Mouse (Mus musculus): ENCODE results near the gene Fgfr4. TPM values are rescaled to one million over a fixed set of nuclear protein-coding genes. Genes with fewer than 3 reads are reported as not detected.
A peak's percentile ranks its signal among the peaks of the same experiment; 100 is the strongest.

The Fgfr4 gene
- polyA plus RNA-seq, 1 experiment from 2014 or later = 0.35 TPM

DNA sequence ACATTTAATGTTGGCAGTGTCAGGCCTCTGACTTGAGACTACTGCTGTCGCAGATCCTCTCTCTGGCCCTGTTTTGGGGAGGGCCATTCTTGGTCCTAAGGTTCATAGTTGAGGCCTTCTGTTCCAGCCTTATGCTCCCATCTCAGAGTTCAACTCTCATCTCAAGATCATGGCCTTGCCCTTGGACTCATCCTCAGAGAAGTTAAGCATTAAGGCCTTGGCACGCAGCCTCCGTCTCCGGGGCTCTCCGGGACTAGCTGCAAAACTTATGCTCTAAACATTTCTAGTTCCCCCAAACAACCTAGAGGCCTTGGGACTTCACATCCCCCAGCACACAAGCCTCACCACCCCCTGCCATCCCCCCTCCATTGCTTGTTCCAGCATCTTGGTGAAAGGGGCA, 15.8 kb downstream of the Fgfr4 start:
- 92% methylated on average over 5 of the region's 5 CpGs for WGBS
- Histone ChIP-seq H3K9me3 (ENCODE audit: control insufficient read depth, low read length) (no peaks in the 10 kb centered on the region), H3K4me1 (ENCODE audit: control insufficient read depth, insufficient read depth, low read length) (0 out of 2 replicates have a peak, but pooled peaks cover 7% of the 10 kb centered on the region), H3K36me3 (ENCODE audit: control insufficient read depth, insufficient read depth, low read length) (no peaks in the 10 kb centered on the region), H3K9ac (replicated peaks; ENCODE audit: low read depth, low read length) (no peak overlapping the region), H3K4me3 (ENCODE audit: low read depth, low read length) (no peak overlapping the region), H3K27me3 (ENCODE audit: control insufficient read depth, insufficient read depth, low read length) (no peaks in the 10 kb centered on the region), H3K27ac (ENCODE audit: low read depth, low read length) (no peak overlapping the region), H3K4me2 (ENCODE audit: low read depth, low read length) (no peak overlapping the region)
- ATAC-seq (ENCODE audit: low read depth) = no peak

DNA sequence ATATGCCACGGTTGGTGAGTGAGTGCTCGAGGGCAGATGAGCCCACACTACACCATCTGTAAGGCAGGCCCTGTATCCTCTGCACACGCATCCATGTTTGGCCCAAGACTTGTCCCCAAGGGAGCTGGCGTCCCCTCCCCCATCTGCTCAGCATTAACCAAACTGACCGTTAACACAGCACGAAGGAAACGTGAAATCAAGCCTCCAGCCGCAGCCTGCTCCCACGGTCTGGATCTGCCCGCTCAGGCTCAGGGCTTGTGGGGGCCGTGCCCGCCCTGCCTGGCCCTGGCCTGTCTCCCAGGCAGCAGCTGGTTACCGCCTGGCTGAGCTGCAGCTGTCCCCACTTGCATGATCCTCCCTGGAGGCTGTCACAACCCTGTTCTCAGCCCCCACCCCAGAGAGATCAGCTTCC, 16.5 kb downstream of the Fgfr4 start:
- no peaks in the 10 kb centered on the region for H3K36me3 ChIP-seq (ENCODE audit: control insufficient read depth, insufficient read depth, low read length)
- ATAC-seq (ENCODE audit: low read depth) = peak; percentile 78
- H3K4me2 ChIP-seq (ENCODE audit: low read depth, low read length) = no peak overlapping the region
- no peak overlapping the region for H3K4me3 ChIP-seq (ENCODE audit: low read depth, low read length)
- no peaks in the 10 kb centered on the region for H3K9me3 ChIP-seq (ENCODE audit: control insufficient read depth, low read length)
- 24% methylated on average over 13 of the region's 13 CpGs for WGBS
- H3K4me1 ChIP-seq (ENCODE audit: control insufficient read depth, insufficient read depth, low read length) = 0 out of 2 replicates have a peak, but pooled peaks cover 7% of the 10 kb centered on the region
- no peaks in the 10 kb centered on the region for H3K27me3 ChIP-seq (ENCODE audit: control insufficient read depth, insufficient read depth, low read length)
- H3K27ac ChIP-seq (ENCODE audit: low read depth, low read length) = no peak overlapping the region; the same call in none of the 2 replicates
- H3K9ac ChIP-seq (replicated peaks; ENCODE audit: low read depth, low read length) = no peak overlapping the region

DNA sequence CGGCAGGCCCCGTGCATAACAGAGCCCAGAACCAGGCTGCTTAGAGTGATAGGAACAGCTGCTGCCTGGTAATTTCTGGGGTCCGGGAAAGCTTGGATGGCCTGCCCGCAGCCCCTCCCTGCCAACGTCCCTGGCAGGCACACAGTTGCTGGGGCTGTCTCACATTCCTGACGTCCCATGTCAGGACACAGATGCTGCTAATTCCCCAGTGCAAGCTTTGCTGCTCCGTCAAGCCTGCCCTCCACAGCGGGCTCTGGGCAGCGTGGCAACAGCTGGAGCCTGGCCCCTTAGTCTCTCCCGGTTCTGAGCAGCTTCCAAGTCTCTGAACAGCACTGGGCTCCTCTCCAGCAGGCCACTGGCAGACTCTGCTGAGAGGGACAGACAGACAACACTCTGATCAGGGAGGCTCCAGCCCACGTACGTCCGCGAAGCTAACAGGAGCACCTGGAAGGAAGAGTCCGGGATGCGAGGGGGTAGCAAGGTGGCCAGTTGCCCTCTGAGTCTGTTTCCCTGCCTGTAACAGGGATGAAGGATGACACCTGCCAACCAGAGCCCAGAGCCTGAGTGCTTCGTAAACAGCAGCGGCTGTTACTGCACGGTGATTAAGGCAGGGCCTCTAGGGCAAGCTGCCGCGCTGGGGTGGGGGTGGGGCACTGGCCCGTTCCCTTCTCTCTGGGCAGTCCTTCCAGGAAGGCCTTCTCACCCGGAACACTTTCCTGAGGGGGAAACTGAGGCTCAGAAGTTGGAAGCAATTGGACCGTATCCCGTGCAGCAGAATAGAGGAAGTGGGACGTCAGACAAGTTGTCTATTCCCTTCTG, 19.3 kb downstream of the Fgfr4 start:
- no peak overlapping the region for H3K9ac ChIP-seq (replicated peaks; ENCODE audit: low read depth, low read length)
- peak overlapping the region; percentile 63; the same call in 1 of the 2 replicates for H3K27ac ChIP-seq (ENCODE audit: low read depth, low read length)
- no peaks in the 10 kb centered on the region for H3K36me3 ChIP-seq (ENCODE audit: control insufficient read depth, insufficient read depth, low read length)
- peak; percentile 77 for ATAC-seq (ENCODE audit: low read depth)
- no peak overlapping the region for H3K4me3 ChIP-seq (ENCODE audit: low read depth, low read length)
- 0 out of 2 replicates have a peak, but pooled peaks cover 7% of the 10 kb centered on the region for H3K4me1 ChIP-seq (ENCODE audit: control insufficient read depth, insufficient read depth, low read length)
- H3K9me3 ChIP-seq (ENCODE audit: control insufficient read depth, low read length) = no peaks in the 10 kb centered on the region
- no peaks in the 10 kb centered on the region for H3K27me3 ChIP-seq (ENCODE audit: control insufficient read depth, insufficient read depth, low read length)
- WGBS = 10% methylated on average over 26 of the region's 26 CpGs
- H3K4me2 ChIP-seq (ENCODE audit: low read depth, low read length) = peak overlapping the region; percentile 7; the same call in 1 of the 2 replicates

DNA sequence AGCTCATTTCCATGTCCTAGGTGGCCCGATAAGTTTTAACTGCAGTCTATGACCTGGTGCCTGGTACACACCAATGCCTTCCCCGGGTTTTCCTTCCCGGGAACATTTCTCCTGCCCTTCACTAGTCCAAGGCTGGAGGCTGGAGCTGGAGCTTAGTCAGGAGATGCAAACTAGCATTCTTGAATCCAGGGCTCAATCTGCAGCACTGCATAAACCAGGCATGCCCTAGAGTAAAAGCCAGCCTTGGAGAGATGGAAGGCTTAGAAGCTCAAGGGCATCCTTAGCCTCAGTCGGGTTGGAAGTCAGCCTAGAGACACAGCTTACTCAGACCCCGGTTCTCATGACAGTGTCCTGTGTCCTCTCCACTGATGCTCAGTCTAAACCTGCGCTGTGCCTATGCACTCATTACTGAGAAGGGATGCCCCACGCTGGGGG, 19.9 kb downstream of the Fgfr4 start:
- Histone ChIP-seq H3K9me3 (ENCODE audit: control insufficient read depth, low read length) (no peaks in the 10 kb centered on the region), H3K4me2 (ENCODE audit: low read depth, low read length) (no peak overlapping the region), H3K27me3 (ENCODE audit: control insufficient read depth, insufficient read depth, low read length) (no peaks in the 10 kb centered on the region), H3K27ac (ENCODE audit: low read depth, low read length) (peak overlapping the region; percentile 63; the same call in 1 of the 2 replicates), H3K4me1 (ENCODE audit: control insufficient read depth, insufficient read depth, low read length) (0 out of 2 replicates have a peak, but pooled peaks cover 7% of the 10 kb centered on the region), H3K4me3 (ENCODE audit: low read depth, low read length) (no peak overlapping the region), H3K36me3 (ENCODE audit: control insufficient read depth, insufficient read depth, low read length) (no peaks in the 10 kb centered on the region), H3K9ac (replicated peaks; ENCODE audit: low read depth, low read length) (no peak overlapping the region)
- ATAC-seq (ENCODE audit: low read depth) = no peak
- 45% methylated on average over 7 of the region's 7 CpGs for WGBS

DNA sequence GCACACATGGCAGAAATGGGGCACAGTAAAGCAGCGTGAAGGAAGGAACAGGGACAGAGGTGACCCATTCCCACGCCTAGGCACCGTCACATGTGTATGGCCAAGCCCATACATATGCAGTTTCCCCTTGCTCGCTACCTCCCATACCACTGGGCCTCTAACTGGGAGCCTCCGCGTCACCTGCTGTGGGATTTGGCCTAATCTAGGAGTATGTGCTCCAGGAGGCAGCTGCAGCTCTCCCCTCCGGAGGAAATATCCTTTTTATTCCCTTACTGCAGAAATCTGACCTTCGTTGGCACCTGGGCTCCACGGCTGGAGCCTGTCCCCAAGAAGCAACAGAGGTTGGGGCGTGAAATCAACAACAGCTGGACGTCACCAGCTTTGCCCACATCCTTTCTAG, 21.9 kb downstream of the Fgfr4 start:
- Histone ChIP-seq H3K4me2 (ENCODE audit: low read depth, low read length) (no peak overlapping the region), H3K27me3 (ENCODE audit: control insufficient read depth, insufficient read depth, low read length) (no peaks in the 10 kb centered on the region), H3K9ac (replicated peaks; ENCODE audit: low read depth, low read length) (no peak overlapping the region), H3K4me1 (ENCODE audit: control insufficient read depth, insufficient read depth, low read length) (no peaks in the 10 kb centered on the region), H3K9me3 (ENCODE audit: control insufficient read depth, low read length) (no peaks in the 10 kb centered on the region), H3K36me3 (ENCODE audit: control insufficient read depth, insufficient read depth, low read length) (no peaks in the 10 kb centered on the region), H3K4me3 (ENCODE audit: low read depth, low read length) (no peak overlapping the region), H3K27ac (ENCODE audit: low read depth, low read length) (no peak overlapping the region)
- no peak for ATAC-seq (ENCODE audit: low read depth)
- WGBS = 79% methylated on average over 11 of the region's 11 CpGs

DNA sequence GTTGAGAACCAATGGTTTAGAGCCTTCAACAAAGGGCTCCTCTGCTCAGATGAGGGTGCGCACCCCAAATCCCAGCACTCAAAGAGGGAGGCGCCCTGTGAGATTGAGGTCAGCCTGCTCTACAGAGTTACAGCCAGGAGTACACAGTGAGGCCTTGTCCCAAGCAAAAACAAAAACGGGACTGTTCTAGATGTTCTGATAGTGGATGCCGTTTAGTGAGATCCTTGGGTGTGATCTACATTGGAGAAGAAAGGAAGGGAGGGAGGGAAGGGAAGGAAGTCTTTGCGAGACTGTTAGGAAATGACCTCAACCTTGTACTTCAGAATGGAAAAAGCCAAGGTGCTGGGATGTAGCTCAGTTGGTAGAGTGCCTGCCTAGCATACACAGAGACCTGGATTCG, 23.8 kb downstream of the Fgfr4 start:
- no peaks in the 10 kb centered on the region for H3K4me1 ChIP-seq (ENCODE audit: control insufficient read depth, insufficient read depth, low read length)
- no peaks in the 10 kb centered on the region for H3K27me3 ChIP-seq (ENCODE audit: control insufficient read depth, insufficient read depth, low read length)
- no peak overlapping the region for H3K9ac ChIP-seq (replicated peaks; ENCODE audit: low read depth, low read length)
- H3K36me3 ChIP-seq (ENCODE audit: control insufficient read depth, insufficient read depth, low read length) = no peaks in the 10 kb centered on the region
- H3K4me3 ChIP-seq (ENCODE audit: low read depth, low read length) = no peak overlapping the region
- WGBS = 88% methylated on average over 6 of the region's 6 CpGs
- H3K4me2 ChIP-seq (ENCODE audit: low read depth, low read length) = no peak overlapping the region
- ATAC-seq (ENCODE audit: low read depth) = no peak
- no peak overlapping the region for H3K27ac ChIP-seq (ENCODE audit: low read depth, low read length)
- no peaks in the 10 kb centered on the region for H3K9me3 ChIP-seq (ENCODE audit: control insufficient read depth, low read length)

DNA sequence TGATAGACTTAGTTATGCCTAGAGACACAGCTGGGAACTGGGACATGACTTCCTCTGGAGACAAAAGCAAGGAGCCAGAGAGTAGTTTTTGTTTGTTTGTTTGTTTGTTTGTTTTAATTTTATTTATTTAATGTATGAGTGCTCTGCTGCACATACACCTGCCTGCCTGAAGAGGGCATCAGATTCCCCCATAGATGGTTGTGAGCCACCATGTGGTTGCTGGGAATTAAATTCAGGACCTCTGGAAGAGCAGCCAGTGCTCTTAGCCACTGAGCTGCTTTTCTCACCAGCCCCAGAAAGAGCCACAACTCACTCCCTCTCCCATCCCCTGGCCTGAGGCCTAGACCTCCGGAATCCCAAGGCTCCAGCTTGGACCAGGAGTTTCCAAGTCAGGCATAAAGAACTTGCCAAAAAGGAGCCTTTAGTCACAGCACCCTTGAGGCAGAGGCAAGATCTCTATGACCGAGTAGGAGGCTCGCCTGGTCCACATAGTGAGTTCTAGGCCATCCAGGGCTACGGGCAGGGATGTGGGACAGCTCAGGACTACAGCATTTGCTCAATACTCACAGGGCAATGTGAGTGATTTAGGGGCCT, 25.6 kb downstream of the Fgfr4 start:
- no peaks in the 10 kb centered on the region for H3K9me3 ChIP-seq (ENCODE audit: control insufficient read depth, low read length)
- H3K27me3 ChIP-seq (ENCODE audit: control insufficient read depth, insufficient read depth, low read length) = no peaks in the 10 kb centered on the region
- H3K4me1 ChIP-seq (ENCODE audit: control insufficient read depth, insufficient read depth, low read length) = no peaks in the 10 kb centered on the region
- H3K4me2 ChIP-seq (ENCODE audit: low read depth, low read length) = no peak overlapping the region
- 67% methylated on average over 4 of the region's 4 CpGs for WGBS
- H3K4me3 ChIP-seq (ENCODE audit: low read depth, low read length) = no peak overlapping the region
- no peaks in the 10 kb centered on the region for H3K36me3 ChIP-seq (ENCODE audit: control insufficient read depth, insufficient read depth, low read length)
- no peak overlapping the region for H3K9ac ChIP-seq (replicated peaks; ENCODE audit: low read depth, low read length)
- H3K27ac ChIP-seq (ENCODE audit: low read depth, low read length) = no peak overlapping the region; the same call in 1 of the 2 replicates
- no peak for ATAC-seq (ENCODE audit: low read depth)

DNA sequence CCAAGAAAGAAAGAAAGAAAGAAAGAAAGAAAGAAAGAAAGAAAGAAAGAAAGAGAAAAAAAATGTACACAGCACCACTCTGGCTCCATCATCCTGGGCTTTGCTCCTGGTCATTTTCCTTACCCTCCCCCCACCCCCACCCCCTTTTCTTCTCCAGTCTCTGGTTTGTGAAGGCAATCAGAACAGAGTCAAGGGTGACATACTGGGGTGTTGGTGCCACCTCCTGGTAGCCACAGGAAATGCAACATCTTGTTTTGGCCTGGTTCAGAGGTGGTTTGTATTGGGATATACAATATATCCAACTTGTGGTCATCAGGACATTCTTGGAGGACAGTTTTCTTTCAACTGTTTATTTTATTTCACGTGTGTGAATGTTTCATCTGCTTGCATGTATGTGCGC, 26.1 kb downstream of the Fgfr4 start:
- 25% methylated on average over 2 of the region's 2 CpGs for WGBS
- Histone ChIP-seq H3K4me1 (ENCODE audit: control insufficient read depth, insufficient read depth, low read length) (no peaks in the 10 kb centered on the region), H3K4me3 (ENCODE audit: low read depth, low read length) (no peak overlapping the region), H3K27ac (ENCODE audit: low read depth, low read length) (no peak overlapping the region; the same call in 1 of the 2 replicates), H3K27me3 (ENCODE audit: control insufficient read depth, insufficient read depth, low read length) (no peaks in the 10 kb centered on the region), H3K9ac (replicated peaks; ENCODE audit: low read depth, low read length) (no peak overlapping the region), H3K4me2 (ENCODE audit: low read depth, low read length) (no peak overlapping the region), H3K36me3 (ENCODE audit: control insufficient read depth, insufficient read depth, low read length) (no peaks in the 10 kb centered on the region), H3K9me3 (ENCODE audit: control insufficient read depth, low read length) (no peaks in the 10 kb centered on the region)
- ATAC-seq (ENCODE audit: low read depth) = no peak

DNA sequence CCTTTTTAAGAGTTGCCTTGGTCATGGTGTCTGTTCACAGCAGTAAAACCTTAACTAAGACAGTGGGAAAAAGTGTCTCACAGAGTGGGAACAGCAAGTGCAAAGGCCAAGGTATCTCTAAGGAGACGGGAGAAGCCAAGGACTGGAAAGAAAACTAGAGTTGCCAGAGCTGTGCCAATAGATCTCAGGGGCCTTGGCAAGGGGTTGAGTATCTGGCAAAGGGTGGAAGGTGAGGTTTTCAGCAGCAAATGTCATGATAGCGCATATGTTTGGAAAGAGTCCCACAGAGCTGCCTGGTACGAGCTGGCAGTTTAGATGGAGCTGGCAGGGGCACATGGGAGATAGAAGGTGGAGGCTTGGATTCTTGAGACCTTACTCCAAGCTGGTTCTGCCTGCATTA, 27.2 kb downstream of the Fgfr4 start:
- Histone ChIP-seq H3K9ac (replicated peaks; ENCODE audit: low read depth, low read length) (no peak overlapping the region), H3K27ac (ENCODE audit: low read depth, low read length) (no peak overlapping the region), H3K27me3 (ENCODE audit: control insufficient read depth, insufficient read depth, low read length) (no peaks in the 10 kb centered on the region), H3K36me3 (ENCODE audit: control insufficient read depth, insufficient read depth, low read length) (no peaks in the 10 kb centered on the region), H3K4me1 (ENCODE audit: control insufficient read depth, insufficient read depth, low read length) (no peaks in the 10 kb centered on the region), H3K4me2 (ENCODE audit: low read depth, low read length) (no peak overlapping the region), H3K4me3 (ENCODE audit: low read depth, low read length) (no peak overlapping the region), H3K9me3 (ENCODE audit: control insufficient read depth, low read length) (no peaks in the 10 kb centered on the region)
- ATAC-seq (ENCODE audit: low read depth) = no peak
- WGBS = 95% methylated on average over 3 of the region's 3 CpGs
